Mouse (Mus musculus): ENCODE measurements around the gene Fes. TPM values are rescaled to one million over a fixed set of nuclear protein-coding genes. Genes with fewer than 3 reads are reported as not detected.

The Fes gene
- 11.3 TPM for polyA plus RNA-seq (2015; fragmentation: Illumina TruSeq; extraction: RNeasy Lipid Tissue Mini Kit (QIAGEN cat#74804); ENCODE audit: insufficient read depth, low read depth, low replicate concordance)

DNA sequence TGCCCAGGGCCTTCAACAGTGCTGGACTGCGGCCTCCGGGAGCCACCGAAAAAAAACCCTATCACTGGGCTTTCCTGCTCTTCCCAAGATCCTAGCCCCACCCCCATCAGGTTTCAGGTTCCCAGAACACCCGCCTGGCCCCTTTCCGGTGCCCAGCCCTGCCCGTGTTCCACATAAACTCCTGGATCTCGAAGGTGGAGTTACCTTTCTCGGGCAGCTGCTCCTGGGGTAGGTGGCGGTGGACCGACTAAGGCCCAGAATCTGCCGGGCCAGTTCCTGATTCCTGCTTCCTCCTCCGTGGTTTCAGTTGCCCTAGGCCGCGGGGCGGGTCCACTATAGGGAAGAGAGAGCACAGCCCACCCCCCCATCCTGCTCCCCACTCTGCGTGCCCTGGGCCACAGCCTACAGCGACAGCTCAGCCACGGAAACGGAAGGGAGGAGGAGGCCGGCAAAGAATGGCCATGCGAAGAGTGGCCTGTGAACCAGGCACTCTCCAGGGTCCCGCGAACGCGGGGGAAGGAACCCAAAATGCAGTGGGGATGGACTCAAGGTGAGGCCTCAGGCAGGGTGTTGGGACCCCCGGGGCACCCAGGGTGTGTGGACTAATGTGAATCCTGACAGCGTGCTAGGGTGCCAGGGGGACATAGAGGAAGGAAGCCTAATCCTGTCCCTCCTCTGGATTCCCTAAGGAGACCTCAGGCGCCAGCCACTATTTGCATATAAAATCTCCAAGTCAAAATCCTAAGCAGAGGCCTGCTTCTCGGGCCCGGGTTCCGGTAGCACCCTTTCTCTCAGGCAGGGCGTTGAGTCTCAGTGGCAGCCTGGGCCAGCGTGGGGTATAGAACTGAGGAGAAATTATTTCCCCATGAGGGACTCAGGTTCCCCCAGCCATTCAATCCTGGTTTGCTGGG, at the start of gene Fes:
Gene Fes (minus strand): TSS at position 314 of the 911 bp plus-strand sequence.

GRCm38 (mm10) chr7:80405188-80405695, 17.5 kb upstream of the Fes start, which contains the start of gene Furin:
Furin (minus strand) TSS chr7:80405436.

DNA sequence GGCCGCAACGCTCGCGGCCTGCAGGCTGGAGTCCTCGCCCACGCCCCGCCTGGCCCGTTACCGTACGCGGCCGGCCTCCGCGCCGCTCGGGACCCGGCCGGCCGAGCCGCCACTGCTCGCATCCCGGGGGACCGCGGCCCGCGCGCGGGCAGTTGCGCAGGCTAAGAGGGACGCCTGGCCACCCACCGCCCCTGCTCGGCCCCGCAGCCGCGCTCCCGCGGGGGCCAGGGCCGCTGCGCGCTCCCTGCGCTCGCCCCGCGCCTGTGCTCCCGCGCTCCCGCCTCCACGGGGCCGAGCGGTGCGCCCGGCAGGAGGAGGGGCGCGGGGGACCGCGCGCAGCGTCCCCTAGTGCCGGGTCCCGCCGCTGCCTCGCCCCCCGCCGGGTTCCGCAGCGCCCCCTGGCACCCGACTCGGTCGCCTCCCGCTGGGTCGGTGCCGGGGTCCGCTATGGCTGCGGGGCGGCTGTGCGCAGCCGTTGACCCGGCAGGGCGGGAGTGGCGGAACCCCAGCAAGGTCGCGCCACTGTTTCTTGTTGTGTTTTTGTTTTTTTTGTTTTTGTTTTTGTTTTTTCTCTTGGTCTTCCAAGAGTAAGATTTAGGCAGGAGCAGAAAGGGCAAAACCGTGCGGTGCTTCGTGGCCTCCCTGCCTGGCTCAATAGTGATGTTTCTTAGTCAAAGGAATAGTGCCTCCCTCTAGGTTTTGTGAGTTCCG, 16.6 kb downstream of the Fes start, which contains the start of gene Man2a2:
Gene Man2a2 (minus strand): TSS at position 335 of the 711 bp plus-strand sequence.

DNA sequence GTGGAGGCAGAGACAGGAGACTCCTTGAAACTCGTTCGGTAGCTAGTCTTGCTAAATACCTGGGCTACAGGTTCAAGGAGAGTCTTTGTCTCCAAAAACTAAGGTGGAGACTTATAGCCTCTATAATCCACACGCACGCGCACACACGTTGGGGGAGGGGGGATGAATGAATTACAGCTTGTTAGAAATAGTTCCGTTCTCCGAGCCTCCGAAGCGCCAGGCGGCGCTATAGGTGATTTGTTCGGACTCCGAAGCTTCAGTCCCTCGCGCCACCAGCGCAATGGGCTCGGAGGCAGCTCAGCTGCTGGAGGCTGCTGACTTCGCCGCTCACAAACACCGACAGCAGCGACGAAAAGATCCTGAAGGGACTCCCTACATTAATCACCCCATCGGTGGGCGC, 44.9 kb downstream of the Fes start, which contains the start of gene Hddc3:
Gene Hddc3 (plus strand): TSS at position 247 of the 400 bp plus-strand sequence.

GRCm38 (mm10) chr7:80340793-80341192, 47.0 kb downstream of the Fes start, which contains the start of gene Unc45a:
Unc45a (minus strand) TSS chr7:80341005.

Other genes starting within 250 kb of the Fes start
- 2.1 TPM for gene Sema4b, start 201.1 kb downstream of the Fes start, polyA plus RNA-seq (2015; fragmentation: Illumina TruSeq; extraction: RNeasy Lipid Tissue Mini Kit (QIAGEN cat#74804); ENCODE audit: insufficient read depth, low read depth, low replicate concordance)
- gene Cib1, start 155.1 kb downstream of the Fes start, polyA plus RNA-seq (2015; fragmentation: Illumina TruSeq; extraction: RNeasy Lipid Tissue Mini Kit (QIAGEN cat#74804); ENCODE audit: insufficient read depth, low read depth, low replicate concordance) = 16.9 TPM
- 0.63 TPM for gene Gdpgp1, start 155.1 kb downstream of the Fes start, polyA plus RNA-seq (2015; fragmentation: Illumina TruSeq; extraction: RNeasy Lipid Tissue Mini Kit (QIAGEN cat#74804); ENCODE audit: insufficient read depth, low read depth, low replicate concordance)
- gene Ttll13, start 141.6 kb downstream of the Fes start, polyA plus RNA-seq (2015; fragmentation: Illumina TruSeq; extraction: RNeasy Lipid Tissue Mini Kit (QIAGEN cat#74804); ENCODE audit: insufficient read depth, low read depth, low replicate concordance) = 0.57 TPM
- 10.3 TPM for gene Ngrn, start 126.7 kb downstream of the Fes start, polyA plus RNA-seq (2015; fragmentation: Illumina TruSeq; extraction: RNeasy Lipid Tissue Mini Kit (QIAGEN cat#74804); ENCODE audit: insufficient read depth, low read depth, low replicate concordance)
- gene Vps33b, start 118.3 kb downstream of the Fes start, polyA plus RNA-seq (2015; fragmentation: Illumina TruSeq; extraction: RNeasy Lipid Tissue Mini Kit (QIAGEN cat#74804); ENCODE audit: insufficient read depth, low read depth, low replicate concordance) = 3.4 TPM
- 0.87 TPM for gene Prc1, start 93.5 kb downstream of the Fes start, polyA plus RNA-seq (2015; fragmentation: Illumina TruSeq; extraction: RNeasy Lipid Tissue Mini Kit (QIAGEN cat#74804); ENCODE audit: insufficient read depth, low read depth, low replicate concordance)
- 5.5 TPM for gene Rccd1, start 63.5 kb downstream of the Fes start, polyA plus RNA-seq (2015; fragmentation: Illumina TruSeq; extraction: RNeasy Lipid Tissue Mini Kit (QIAGEN cat#74804); ENCODE audit: insufficient read depth, low read depth, low replicate concordance)
- 8.2 TPM for gene Unc45a, start 46.9 kb downstream of the Fes start, polyA plus RNA-seq (2015; fragmentation: Illumina TruSeq; extraction: RNeasy Lipid Tissue Mini Kit (QIAGEN cat#74804); ENCODE audit: insufficient read depth, low read depth, low replicate concordance)
- gene Hddc3, start 44.8 kb downstream of the Fes start, polyA plus RNA-seq (2015; fragmentation: Illumina TruSeq; extraction: RNeasy Lipid Tissue Mini Kit (QIAGEN cat#74804); ENCODE audit: insufficient read depth, low read depth, low replicate concordance) = 6.2 TPM
- gene Man2a2, start 16.6 kb downstream of the Fes start, polyA plus RNA-seq (2015; fragmentation: Illumina TruSeq; extraction: RNeasy Lipid Tissue Mini Kit (QIAGEN cat#74804); ENCODE audit: insufficient read depth, low read depth, low replicate concordance) = 8.4 TPM
- gene Furin, start 17.5 kb upstream of the Fes start, polyA plus RNA-seq (2015; fragmentation: Illumina TruSeq; extraction: RNeasy Lipid Tissue Mini Kit (QIAGEN cat#74804); ENCODE audit: insufficient read depth, low read depth, low replicate concordance) = 14.7 TPM
- 1.6 TPM for gene Blm, start 147.2 kb upstream of the Fes start, polyA plus RNA-seq (2015; fragmentation: Illumina TruSeq; extraction: RNeasy Lipid Tissue Mini Kit (QIAGEN cat#74804); ENCODE audit: insufficient read depth, low read depth, low replicate concordance)

All from pancreas, adult 10 weeks (tissue).